Mouse (Mus musculus) bone marrow macrophage, adult 2 months (primary cell): ENCODE measurements around the gene Pycr1. TPM values are rescaled to one million over a fixed set of nuclear protein-coding genes. Genes with fewer than 3 reads are reported as not detected.

Experiments
- H3K27ac ChIP-seq: 2 replicates; pipeline ENCODE4 v1.5.1; 2012; ENCODE audit warnings: low read depth, low read length; ENCODE audit not compliant: insufficient read depth
- H3K4me1 ChIP-seq: 2 replicates; pipeline ENCODE4 v1.6.1; 2012; ENCODE audit warnings: low read length; ENCODE audit not compliant: control insufficient read depth, insufficient read depth
- H3K4me3 ChIP-seq: 2 replicates; pipeline ENCODE4 v1.5.1; 2012; ENCODE audit warnings: mild to moderate bottlenecking, low read length, moderate library complexity; ENCODE audit not compliant: insufficient read depth
- CTCF ChIP-seq: IDR thresholded peaks from 2 replicates; pipeline ENCODE4 v1.5.1; 2012; ENCODE audit warnings: low read depth, mild to moderate bottlenecking, low read length, moderate library complexity
- POLR2A ChIP-seq: IDR thresholded peaks from 2 replicates; pipeline ENCODE4 v1.6.1; 2012; ENCODE audit warnings: mild to moderate bottlenecking, low read depth, low read length, borderline replicate concordance
- polyA plus RNA-seq: library from polyadenylated mRNA; stranded (reverse); fragments of >200 nt; gene quantifications from 2 replicates; pipeline ENCODE4 v1.2.4, GENCODE M21; 2012; ENCODE audit not compliant: missing spikeins, insufficient read depth, insufficient read length

Gene Pycr1
- polyA plus RNA-seq, 1 experiment = 0.78 TPM

DNA sequence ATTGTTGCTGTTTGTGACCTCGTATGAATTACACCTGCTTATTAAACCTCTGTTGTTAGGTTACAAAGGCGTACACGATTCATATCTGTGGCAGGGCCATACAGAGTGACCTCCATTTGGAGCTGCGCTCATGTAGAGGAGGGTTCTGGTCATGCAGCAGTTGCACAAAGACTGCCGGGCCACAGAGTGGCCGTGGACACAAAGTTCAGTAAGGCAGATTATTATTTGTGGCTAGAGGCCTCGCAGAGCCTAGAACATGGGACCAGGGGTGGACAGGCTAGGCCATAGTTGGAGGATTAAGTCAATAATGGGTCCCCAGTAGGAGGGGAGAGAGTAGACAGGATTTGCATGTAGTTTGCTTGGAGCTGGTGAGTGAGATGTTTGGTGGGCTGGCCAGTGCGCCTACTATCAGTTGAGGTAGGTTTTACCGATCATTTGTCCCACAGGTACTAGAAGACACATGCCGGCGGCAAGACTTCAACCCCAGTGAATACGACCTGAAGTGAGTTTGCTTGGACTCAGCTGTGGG, 30.1 kb upstream of the Pycr1 start:
- TF ChIP-seq CTCF (no peak), POLR2A (no peak)
- Histone ChIP-seq H3K4me1 (peaks cover 20% of the 10 kb centered on the region), H3K4me3 (peak overlapping the region; percentile 86), H3K27ac (peak overlapping the region; percentile 81)

- TF ChIP-seq CTCF (no peak), POLR2A (0 out of 2 replicates have a peak, but pooled peaks have one; percentile 54)
- H3K4me1 ChIP-seq = peaks cover 20% of the 10 kb centered on the region
- peak within 1 kb of the TSS; percentile 86 for H3K4me3 ChIP-seq
- peak within 1 kb of the TSS; percentile 81 for H3K27ac ChIP-seq
Measured at GRCm38 (mm10) chr11:120672687-120673593, 29.4 kb upstream of the Pycr1 start, which contains the start of gene Aspscr1. TSS of gene Aspscr1 (plus strand) at chr11:120672973.

DNA sequence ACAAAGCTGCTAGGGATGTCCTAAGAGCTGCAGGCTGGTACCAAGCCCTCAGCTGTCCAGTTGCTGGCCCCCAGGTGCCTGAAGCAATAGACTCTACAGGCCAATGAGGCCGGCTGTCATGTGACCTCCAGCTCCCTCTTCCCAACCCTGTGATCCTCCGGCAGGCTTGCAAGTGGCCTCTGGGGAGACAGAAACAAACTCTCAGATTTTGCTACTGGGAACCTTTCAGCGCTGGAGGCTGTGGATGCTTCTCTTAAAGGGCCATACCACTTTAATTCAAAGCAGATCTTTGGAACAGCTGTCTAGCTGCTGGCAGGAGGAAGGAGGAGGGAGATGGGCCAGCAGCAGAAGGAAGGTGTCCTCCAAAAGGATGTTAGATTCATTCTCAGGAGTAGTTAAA, 23.0 kb upstream of the Pycr1 start:
- no peak overlapping the region for H3K27ac ChIP-seq
- no peaks in the 10 kb centered on the region for H3K4me1 ChIP-seq

DNA sequence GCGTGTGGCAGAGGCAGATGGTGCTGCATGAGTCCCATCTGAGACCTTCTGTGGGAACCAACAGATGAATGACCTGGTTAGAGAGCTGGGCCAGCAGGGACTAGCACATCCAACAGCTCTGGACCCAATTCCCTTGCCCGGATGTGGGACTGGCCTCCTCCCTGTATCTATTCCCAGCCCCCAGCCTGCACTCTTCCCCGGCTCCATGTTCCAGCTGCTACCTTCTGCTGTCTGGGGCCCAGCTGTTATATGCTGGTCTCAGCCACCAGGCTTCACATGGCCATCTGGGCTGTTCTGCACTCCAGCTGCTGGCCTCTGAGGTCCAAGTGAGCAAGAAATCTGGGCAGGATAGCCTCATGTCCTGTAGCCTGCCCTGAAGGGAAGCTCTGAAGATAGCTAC, 21.8 kb upstream of the Pycr1 start:
- no peak for TF ChIP-seq CTCF
- TF ChIP-seq POLR2A = no peak
- H3K27ac ChIP-seq = no peak overlapping the region
- H3K4me3 ChIP-seq = no peak overlapping the region
- H3K4me1 ChIP-seq = no peaks in the 10 kb centered on the region

More for the DNA sequence above, 23.0 kb upstream of the Pycr1 start:
- no peak overlapping the region for H3K4me3 ChIP-seq
- TF ChIP-seq CTCF = no peak
- no peak for TF ChIP-seq POLR2A

- Histone ChIP-seq H3K4me1 (no peaks in the 10 kb centered on the region), H3K4me3 (no peak overlapping the region), H3K27ac (no peak overlapping the region)
- no peak for TF ChIP-seq POLR2A
- TF ChIP-seq CTCF = no peak
Measured at GRCm38 (mm10) chr11:120663714-120664113, 20.1 kb upstream of the Pycr1 start.

DNA sequence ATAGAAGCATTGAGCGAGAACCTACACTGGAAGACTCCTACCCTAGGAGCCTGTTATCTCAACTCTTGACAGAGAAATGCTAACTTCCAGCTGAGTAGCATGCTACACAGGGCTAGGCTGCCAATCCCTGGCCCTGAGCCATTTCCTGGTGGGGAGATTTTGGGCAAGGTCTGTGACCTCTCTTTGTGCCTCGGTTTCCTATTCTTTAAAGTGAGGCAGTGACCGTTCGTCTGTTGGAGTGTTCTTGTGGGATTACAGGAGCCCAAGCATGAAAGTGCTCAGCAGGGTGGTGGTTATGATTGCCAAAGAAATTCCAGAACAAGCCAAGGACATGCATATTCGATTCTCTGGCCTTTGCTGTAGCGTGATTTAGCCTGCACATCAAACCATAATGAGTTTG, 19.2 kb upstream of the Pycr1 start:
- TF ChIP-seq POLR2A (no peak), CTCF (no peak)
- Histone ChIP-seq H3K4me1 (no peaks in the 10 kb centered on the region), H3K4me3 (no peak overlapping the region), H3K27ac (no peak overlapping the region)

- H3K27ac ChIP-seq = no peak within 1 kb of the TSS
- H3K4me3 ChIP-seq = peak within 1 kb of the TSS; percentile 43
- H3K4me1 ChIP-seq = no peaks in the 10 kb centered on the region
- no peak for TF ChIP-seq POLR2A
- TF ChIP-seq CTCF = no peak
Measured at GRCm38 (mm10) chr11:120661076-120661460, 17.5 kb upstream of the Pycr1 start, which contains the start of gene Notum. TSS of gene Notum (minus strand) at chr11:120661175.

DNA sequence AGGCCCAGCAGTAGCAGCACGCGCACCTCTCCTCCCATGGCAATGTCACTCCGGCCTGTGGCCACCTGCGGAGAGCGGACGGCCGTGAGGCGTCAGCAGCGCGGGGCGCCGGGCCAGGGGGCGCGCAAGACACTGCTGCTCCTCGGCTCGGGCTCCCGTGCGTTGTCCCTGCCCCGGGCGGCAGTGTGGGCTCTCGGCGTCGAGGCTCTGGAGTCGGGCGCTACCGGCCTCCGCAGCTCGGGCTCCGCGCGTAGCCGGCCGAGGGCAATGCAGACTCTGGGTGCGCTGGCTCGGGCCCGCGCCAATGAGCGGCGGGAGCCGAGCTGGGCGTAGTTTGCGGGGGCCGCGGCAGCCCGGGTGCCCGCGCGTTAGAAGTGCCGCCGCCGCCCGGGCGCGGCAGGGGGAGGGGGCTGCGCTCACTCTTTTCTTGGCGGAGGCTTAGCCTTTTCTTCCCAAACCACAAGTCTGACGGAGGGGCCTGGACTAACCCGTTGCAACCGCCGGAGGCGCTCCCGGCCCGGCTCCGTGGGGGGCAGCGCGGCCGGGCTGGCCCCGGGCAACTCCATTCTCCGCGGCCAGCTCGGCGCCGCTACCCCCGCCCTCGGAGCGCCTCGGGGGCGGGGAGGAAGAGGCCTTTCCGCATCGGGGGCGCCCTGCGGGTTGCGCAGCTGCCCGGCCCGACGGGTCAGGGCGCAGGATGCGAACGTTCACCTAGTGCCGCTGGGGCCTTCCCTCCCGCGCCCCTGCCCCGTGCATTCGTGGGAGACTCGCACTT, 16.9 kb upstream of the Pycr1 start:
- Histone ChIP-seq H3K4me3 (peak overlapping the region; percentile 43), H3K4me1 (no peaks in the 10 kb centered on the region), H3K27ac (no peak overlapping the region)
- no peak for TF ChIP-seq CTCF
- TF ChIP-seq POLR2A = no peak

DNA sequence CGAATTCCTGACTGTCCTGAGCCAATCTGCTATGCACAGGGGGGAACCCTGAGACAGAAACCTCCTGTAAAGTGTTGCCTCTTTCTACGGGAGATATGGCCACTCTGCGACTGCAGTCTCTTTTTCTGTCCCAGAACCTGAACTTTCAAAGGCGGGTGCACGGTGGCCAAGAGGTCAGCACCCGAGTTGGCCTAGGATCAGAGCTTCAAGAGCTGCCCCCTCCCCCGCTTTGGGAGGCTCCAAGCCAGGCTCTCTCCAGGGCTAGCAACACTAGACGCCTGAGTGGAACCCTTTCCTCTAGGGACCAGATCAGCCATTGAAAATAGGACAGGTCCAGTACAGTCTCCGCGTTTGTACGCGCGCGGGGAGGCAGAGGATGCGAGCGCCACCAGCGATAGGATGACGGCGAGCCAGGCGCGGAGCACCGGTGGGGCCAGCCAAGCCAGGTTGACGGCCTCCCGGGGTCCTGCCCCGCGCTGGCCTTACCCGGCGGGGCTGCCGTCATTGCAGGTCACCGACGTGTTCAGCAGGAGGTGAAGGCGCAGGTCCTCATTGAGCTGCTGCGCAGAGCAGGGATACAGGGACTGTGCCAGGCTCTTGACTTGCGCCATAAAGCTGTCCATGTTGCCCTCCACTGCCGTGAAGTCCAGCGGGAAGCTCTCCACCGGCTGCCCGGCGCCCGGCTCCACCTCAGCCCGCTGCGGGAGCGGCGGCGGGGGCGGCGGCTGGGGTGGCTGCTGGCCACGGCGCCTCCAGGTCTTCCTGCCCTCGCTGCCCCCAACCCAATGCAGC, 16.1 kb upstream of the Pycr1 start:
- Histone ChIP-seq H3K27ac (no peak overlapping the region), H3K4me3 (peak overlapping the region; percentile 43), H3K4me1 (no peaks in the 10 kb centered on the region)
- no peak for TF ChIP-seq POLR2A
- TF ChIP-seq CTCF = no peak
